Mouse (Mus musculus) lung, adult 2 months (tissue): ENCODE results near the gene Psmd1.

Experiments
- CTCF ChIP-seq: fragments of 200-500 bp; IDR thresholded peaks from 2 replicates; pipeline ENCODE4 v1.5.1; 2011; ENCODE audit warnings: mild to moderate bottlenecking, low read length, control low read depth; ENCODE audit not compliant: insufficient read depth
- POLR2A ChIP-seq: fragments of 200-500 bp; IDR thresholded peaks from 2 replicates; pipeline ENCODE4 v1.6.1; 2011; ENCODE audit warnings: low read depth, mild to moderate bottlenecking, control low read depth, low read length, borderline replicate concordance; ENCODE audit errors: extremely low read depth

DNA sequence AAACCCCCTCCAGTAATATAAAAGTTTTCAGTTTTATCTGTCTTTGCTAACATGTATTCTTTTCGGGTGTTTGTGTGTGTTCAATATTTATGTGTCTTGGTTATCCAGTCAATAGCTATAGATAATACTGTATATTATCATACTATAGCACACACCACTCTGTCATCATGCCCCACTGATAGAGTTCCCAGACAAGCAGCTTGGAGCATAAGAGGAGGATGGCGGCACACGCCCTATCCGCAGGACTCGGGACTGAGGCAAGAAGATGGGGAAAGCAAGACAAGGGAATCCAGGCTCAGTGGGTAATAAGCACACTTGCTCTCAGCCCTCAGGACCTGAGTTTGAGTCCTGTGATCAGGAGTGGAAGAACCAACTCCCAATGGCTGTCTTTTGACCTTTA lies 96.3 kb downstream of the Psmd1 start:
- TF ChIP-seq CTCF (no peak), POLR2A (no peak)
